Mouse (Mus musculus): Measurements from ENCODE around the gene Nsf. TPM values are rescaled to one million over a fixed set of nuclear protein-coding genes. Genes with fewer than 3 reads are reported as not detected.
"Not testable (repeated sequence)": the region's sequence is repeated elsewhere in the genome, so short reads cannot be mapped to it uniquely, and the experiment has no call there.

Gene Nsf
- polyA plus RNA-seq, 1 experiment from 2014 or later, result 49.6 TPM

- Histone ChIP-seq H3K9ac (no peak overlapping the region), H3K27me3 (no peaks in the 10 kb centered on the region), H3K4me1 (no peaks in the 10 kb centered on the region), H3K9me3 (no peaks in the 10 kb centered on the region), H3K36me3 (no peaks in the 10 kb centered on the region), H3K27ac (no peak overlapping the region), H3K4me3 (no peak overlapping the region), H3K4me2 (no peak overlapping the region)
- ATAC-seq (ENCODE audit: borderline replicate concordance, extremely low read depth, low FRiP score, low TSS enrichment), result no peak
- 94% methylated on average over 11 of the region's 11 CpGs for WGBS
Observed at GRCm38 (mm10) chr11:103887724-103888410, 66.0 kb downstream of the Nsf start.

GRCm38 (mm10) chr11:103884749-103885383 lies 69.0 kb downstream of the Nsf start:
- H3K4me3 ChIP-seq, result no peak overlapping the region
- no peaks in the 10 kb centered on the region for H3K9me3 ChIP-seq
- 0 out of 2 replicates have a peak, but pooled peaks cover 6% of the 10 kb centered on the region for H3K36me3 ChIP-seq
- no peak for ATAC-seq (ENCODE audit: borderline replicate concordance, extremely low read depth, low FRiP score, low TSS enrichment)
- no peak overlapping the region for H3K9ac ChIP-seq
- H3K4me2 ChIP-seq, result no peak overlapping the region; the same call in 1 of the 2 replicates
- WGBS, result 20% methylated on average over 13 of the region's 13 CpGs
- no peaks in the 10 kb centered on the region for H3K27me3 ChIP-seq
- H3K4me1 ChIP-seq, result no peaks in the 10 kb centered on the region
- H3K27ac ChIP-seq, result no peak overlapping the region

GRCm38 (mm10) chr11:103883793-103884192 lies 70.1 kb downstream of the Nsf start:
- H3K9ac ChIP-seq, result no peak overlapping the region
- no peak overlapping the region for H3K4me2 ChIP-seq
- no peaks in the 10 kb centered on the region for H3K4me1 ChIP-seq
- 83% methylated on average over 10 of the region's 10 CpGs for WGBS
- no peak overlapping the region for H3K27ac ChIP-seq
- no peaks in the 10 kb centered on the region for H3K9me3 ChIP-seq
- no peak for ATAC-seq (ENCODE audit: borderline replicate concordance, extremely low read depth, low FRiP score, low TSS enrichment)
- H3K4me3 ChIP-seq, result no peak overlapping the region
- no peaks in the 10 kb centered on the region for H3K27me3 ChIP-seq
- H3K36me3 ChIP-seq, result 0 out of 2 replicates have a peak, but pooled peaks cover 6% of the 10 kb centered on the region

- not testable (repeated sequence) for H3K9me3 ChIP-seq; H3K27ac ChIP-seq; H3K4me2 ChIP-seq; H3K4me1 ChIP-seq; H3K27me3 ChIP-seq; ATAC-seq (ENCODE audit: borderline replicate concordance, extremely low read depth, low FRiP score, low TSS enrichment); H3K9ac ChIP-seq; H3K4me3 ChIP-seq
- WGBS, result 87% methylated on average over 7 of the region's 8 CpGs
- peaks cover 18% of the 10 kb centered on the region for H3K36me3 ChIP-seq
Observed at GRCm38 (mm10) chr11:103879476-103879875, 74.4 kb downstream of the Nsf start.

- Histone ChIP-seq H3K27ac (no peak overlapping the region), H3K4me3 (no peak overlapping the region), H3K4me1 (no peaks in the 10 kb centered on the region), H3K9me3 (0 out of 2 replicates have a peak, but pooled peaks cover 7% of the 10 kb centered on the region), H3K9ac (no peak overlapping the region), H3K4me2 (no peak overlapping the region), H3K36me3 (peaks cover 19% of the 10 kb centered on the region), H3K27me3 (no peaks in the 10 kb centered on the region)
- ATAC-seq (ENCODE audit: borderline replicate concordance, extremely low read depth, low FRiP score, low TSS enrichment), result no peak
- 79% methylated on average over 6 of the region's 6 CpGs for WGBS
Observed at GRCm38 (mm10) chr11:103878441-103878840, 75.4 kb downstream of the Nsf start.

- H3K27me3 ChIP-seq, result no peaks in the 10 kb centered on the region
- peaks cover 22% of the 10 kb centered on the region for H3K36me3 ChIP-seq
- H3K4me1 ChIP-seq, result no peaks in the 10 kb centered on the region
- 0 out of 2 replicates have a peak, but pooled peaks cover 7% of the 10 kb centered on the region for H3K9me3 ChIP-seq
- no peak for ATAC-seq (ENCODE audit: borderline replicate concordance, extremely low read depth, low FRiP score, low TSS enrichment)
- no peak overlapping the region for H3K4me2 ChIP-seq
- H3K9ac ChIP-seq, result no peak overlapping the region
- H3K4me3 ChIP-seq, result no peak overlapping the region
- 86% methylated on average over 9 of the region's 9 CpGs for WGBS
- no peak overlapping the region for H3K27ac ChIP-seq
Observed at GRCm38 (mm10) chr11:103870352-103870751, 83.5 kb downstream of the Nsf start.

GRCm38 (mm10) chr11:103867702-103868101 lies 86.2 kb downstream of the Nsf start:
- WGBS, result 48% methylated on average over 5 of the region's 5 CpGs
- no peaks in the 10 kb centered on the region for H3K4me1 ChIP-seq

GRCm38 (mm10) chr11:103865346-103865745 lies 88.5 kb downstream of the Nsf start:
- no peaks in the 10 kb centered on the region for H3K27me3 ChIP-seq
- no peaks in the 10 kb centered on the region for H3K9me3 ChIP-seq
- no peak overlapping the region for H3K4me3 ChIP-seq
- no peak for ATAC-seq (ENCODE audit: borderline replicate concordance, extremely low read depth, low FRiP score, low TSS enrichment)
- WGBS, result 77% methylated on average over 7 of the region's 7 CpGs
- no peaks in the 10 kb centered on the region for H3K4me1 ChIP-seq
- no peak overlapping the region for H3K4me2 ChIP-seq
- no peak overlapping the region for H3K9ac ChIP-seq
- H3K36me3 ChIP-seq, result peaks cover 9% of the 10 kb centered on the region
- no peak overlapping the region for H3K27ac ChIP-seq

More at GRCm38 (mm10) chr11:103867702-103868101, 86.2 kb downstream of the Nsf start:
- Histone ChIP-seq H3K27ac (no peak overlapping the region), H3K4me3 (no peak overlapping the region), H3K9ac (no peak overlapping the region), H3K4me2 (no peak overlapping the region), H3K9me3 (no peaks in the 10 kb centered on the region), H3K27me3 (no peaks in the 10 kb centered on the region), H3K36me3 (peaks cover 11% of the 10 kb centered on the region; the same call in 1 of the 2 replicates)
- no peak for ATAC-seq (ENCODE audit: borderline replicate concordance, extremely low read depth, low FRiP score, low TSS enrichment)

GRCm38 (mm10) chr11:103864486-103864885 lies 89.4 kb downstream of the Nsf start:
- ATAC-seq (ENCODE audit: borderline replicate concordance, extremely low read depth, low FRiP score, low TSS enrichment), result no peak
- Histone ChIP-seq H3K36me3 (peaks cover 9% of the 10 kb centered on the region), H3K9ac (no peak overlapping the region), H3K4me3 (no peak overlapping the region), H3K9me3 (no peaks in the 10 kb centered on the region), H3K27me3 (no peaks in the 10 kb centered on the region), H3K27ac (no peak overlapping the region), H3K4me1 (no peaks in the 10 kb centered on the region), H3K4me2 (no peak overlapping the region)
- 82% methylated on average over 4 of the region's 4 CpGs for WGBS

- Histone ChIP-seq H3K9ac (no peak overlapping the region), H3K4me3 (no peak overlapping the region), H3K36me3 (peaks cover 18% of the 10 kb centered on the region), H3K27me3 (no peaks in the 10 kb centered on the region), H3K4me2 (no peak overlapping the region), H3K4me1 (no peaks in the 10 kb centered on the region), H3K9me3 (no peaks in the 10 kb centered on the region), H3K27ac (no peak overlapping the region)
- ATAC-seq (ENCODE audit: borderline replicate concordance, extremely low read depth, low FRiP score, low TSS enrichment), result no peak
- 66% methylated on average over 8 of the region's 8 CpGs for WGBS
Observed at GRCm38 (mm10) chr11:103862951-103863350, 90.9 kb downstream of the Nsf start.

GRCm38 (mm10) chr11:103859933-103860610 lies 93.8 kb downstream of the Nsf start:
- WGBS, result 74% methylated on average over 4 of the region's 4 CpGs

GRCm38 (mm10) chr11:103858760-103859159 lies 95.1 kb downstream of the Nsf start:
- 52% methylated on average over 5 of the region's 5 CpGs for WGBS
- Histone ChIP-seq H3K27ac (no peak overlapping the region), H3K36me3 (peaks cover 22% of the 10 kb centered on the region)

More at GRCm38 (mm10) chr11:103859933-103860610, 93.8 kb downstream of the Nsf start:
- H3K4me1 ChIP-seq, result no peaks in the 10 kb centered on the region
- H3K9me3 ChIP-seq, result no peaks in the 10 kb centered on the region
- H3K27ac ChIP-seq, result no peak overlapping the region
- no peak for ATAC-seq (ENCODE audit: borderline replicate concordance, extremely low read depth, low FRiP score, low TSS enrichment)
- H3K9ac ChIP-seq, result no peak overlapping the region
- H3K4me3 ChIP-seq, result no peak overlapping the region
- H3K36me3 ChIP-seq, result peaks cover 22% of the 10 kb centered on the region
- H3K27me3 ChIP-seq, result no peaks in the 10 kb centered on the region
- H3K4me2 ChIP-seq, result no peak overlapping the region

More at GRCm38 (mm10) chr11:103858760-103859159, 95.1 kb downstream of the Nsf start:
- Histone ChIP-seq H3K4me3 (no peak overlapping the region), H3K9ac (no peak overlapping the region), H3K9me3 (no peaks in the 10 kb centered on the region), H3K4me2 (no peak overlapping the region), H3K27me3 (no peaks in the 10 kb centered on the region), H3K4me1 (no peaks in the 10 kb centered on the region)
- no peak for ATAC-seq (ENCODE audit: borderline replicate concordance, extremely low read depth, low FRiP score, low TSS enrichment)

Data from lung, embryonic 15.5 days (tissue).